ENCODE assay signal across 15 mouse cellular contexts in the genomic region with DNA sequence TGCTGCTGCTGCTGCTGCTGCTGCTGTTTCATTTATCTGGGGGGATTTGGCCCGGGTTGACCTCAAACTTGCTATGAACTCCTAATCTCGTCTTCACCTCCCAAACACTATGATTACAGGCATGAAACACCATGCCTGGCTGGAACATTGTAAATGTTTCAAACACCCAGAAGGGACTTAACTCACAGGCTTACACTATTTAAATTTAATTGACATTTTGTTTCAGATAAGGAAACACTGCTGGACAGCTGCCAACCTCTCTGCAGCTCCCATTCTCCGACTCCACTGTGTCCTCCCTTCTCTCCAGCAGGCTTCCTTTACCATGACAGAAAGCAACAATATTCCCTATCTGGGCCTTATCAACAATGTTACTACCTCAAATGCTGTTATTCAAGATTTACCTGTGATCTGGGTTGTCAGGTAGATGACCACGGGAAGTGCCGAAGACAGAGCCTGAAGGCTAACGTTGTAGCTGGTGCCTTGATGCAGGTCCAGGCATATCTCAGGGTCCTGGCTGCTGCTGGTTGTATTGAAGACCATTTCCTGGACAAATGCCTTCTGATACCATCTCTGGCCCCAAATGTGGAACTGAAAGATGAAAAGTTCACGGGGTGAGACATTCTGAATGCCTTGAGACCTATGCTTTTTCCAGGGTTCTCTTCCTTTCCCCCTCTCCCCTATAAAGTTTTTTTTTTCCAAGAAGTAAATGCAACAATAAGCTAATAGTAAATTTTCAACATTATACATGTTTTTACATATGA.
DNase-seq lines count a peak whose midpoint lies in the region; ATAC-seq and TF ChIP-seq lines count a peak whose summit lies in the region.
"Had no signal": no experiment of that assay in that cellular context is flagged by ENCODE, and none has a peak within 500 bp of the region (broad histone marks: within the 10 kb centered on the region; RNA-seq: fewer than 3 reads in every experiment).

No protein-coding gene starts in this region.

- H3K36me3 ChIP-seq in midbrain, embryonic 14.5 days (ENCODE audit: control insufficient read depth, insufficient read depth, low read length), result no peaks in the 10 kb centered on the region
- no peaks in the 10 kb centered on the region for H3K36me3 ChIP-seq in midbrain, embryonic 11.5 days (ENCODE audit: control insufficient read depth, insufficient read depth, low read length)
- no peaks in the 10 kb centered on the region for H3K36me3 ChIP-seq in testis, adult 2 months (ENCODE audit: control insufficient read depth, insufficient read depth, low read length)
- H3K36me3 ChIP-seq: embryonic facial prominence, embryonic 12.5 days; forebrain, embryonic 12.5 days; hindbrain, embryonic 13.5 days; limb, embryonic 12.5 days; midbrain, embryonic 10.5 days had no signal

- H3K9ac ChIP-seq in midbrain, embryonic 14.5 days (replicated peaks; ENCODE audit: low read length), result no peak overlapping the region
- H3K9ac ChIP-seq in midbrain, embryonic 11.5 days (ENCODE audit: low read length), result no peak overlapping the region
- H3K9ac ChIP-seq: embryonic facial prominence, embryonic 12.5 days; forebrain, embryonic 12.5 days; hindbrain, embryonic 13.5 days; limb, embryonic 12.5 days had no signal

- 76% methylated on average over 7 of the region's 7 CpGs for WGBS in midbrain, embryonic 14.5 days
- 88% methylated on average over 7 of the region's 7 CpGs for WGBS in midbrain, embryonic 11.5 days

- H3K27ac ChIP-seq in midbrain, embryonic 14.5 days (replicated peaks; ENCODE audit: low read depth, low read length), result no peak overlapping the region
- no peak overlapping the region for H3K27ac ChIP-seq in midbrain, embryonic 11.5 days (ENCODE audit: low read depth, low read length)
- H3K27ac ChIP-seq in testis, adult 2 months (ENCODE audit: control insufficient read depth, insufficient read depth, low read depth, low read length), result no peak overlapping the region
- H3K27ac ChIP-seq: embryonic facial prominence, embryonic 12.5 days; forebrain, embryonic 12.5 days; hindbrain, embryonic 13.5 days; limb, embryonic 12.5 days; midbrain, embryonic 10.5 days had no signal

- no peaks in the 10 kb centered on the region for H3K9me3 ChIP-seq in midbrain, embryonic 14.5 days (ENCODE audit: control insufficient read depth, low read length)
- H3K9me3 ChIP-seq in midbrain, embryonic 11.5 days (ENCODE audit: control insufficient read depth, low read length), result no peaks in the 10 kb centered on the region
- H3K9me3 ChIP-seq: embryonic facial prominence, embryonic 12.5 days; forebrain, embryonic 12.5 days; hindbrain, embryonic 13.5 days; limb, embryonic 12.5 days; midbrain, embryonic 10.5 days had no signal

- DNase-seq in adrenal gland, postnatal 25 days, result peak; percentile 21
- DNase-seq in adrenal gland, postnatal 4 days (ENCODE audit: low spot score in 2 of 2), result no peak
- DNase-seq in heart, postnatal 4 days, result peak; percentile 49
- no peak for DNase-seq in heart, postnatal 10 days
- peak; percentile 44 for DNase-seq in midbrain, embryonic 14.5 days
- no peak for DNase-seq in midbrain, embryonic 11.5 days (ENCODE audit: low spot score, missing footprints)
- DNase-seq in ovary, postnatal 14 days (ENCODE audit: low spot score), result no peak
- DNase-seq: cerebellum, postnatal 10 days; thymus, adult 18-20 months had no signal

- no peak for TF ChIP-seq POLR2A in testis, adult 2 months (IDR thresholded peaks at IDR 0.05; ENCODE audit: control insufficient read depth, low read depth, low read length)

- no peaks in the 10 kb centered on the region for H3K27me3 ChIP-seq in midbrain, embryonic 14.5 days (ENCODE audit: control insufficient read depth, insufficient read depth, low read length)
- no peaks in the 10 kb centered on the region for H3K27me3 ChIP-seq in midbrain, embryonic 11.5 days (ENCODE audit: control insufficient read depth, insufficient read depth, low read length)
- no peaks in the 10 kb centered on the region for H3K27me3 ChIP-seq in testis, adult 2 months (ENCODE audit: control insufficient read depth, insufficient read depth, low read length)
- H3K27me3 ChIP-seq: embryonic facial prominence, embryonic 12.5 days; forebrain, embryonic 12.5 days; hindbrain, embryonic 13.5 days; limb, embryonic 12.5 days had no signal

- H3K4me1 ChIP-seq in midbrain, embryonic 14.5 days (ENCODE audit: control insufficient read depth, insufficient read depth, low read length), result no peaks in the 10 kb centered on the region
- no peaks in the 10 kb centered on the region for H3K4me1 ChIP-seq in midbrain, embryonic 11.5 days (ENCODE audit: control insufficient read depth, insufficient read depth, low read length)
- no peaks in the 10 kb centered on the region for H3K4me1 ChIP-seq in testis, adult 2 months (ENCODE audit: control insufficient read depth, insufficient read depth, low read length)
- H3K4me1 ChIP-seq: embryonic facial prominence, embryonic 12.5 days; forebrain, embryonic 12.5 days; hindbrain, embryonic 13.5 days; midbrain, embryonic 10.5 days had no signal

- TF ChIP-seq CTCF in testis, adult 2 months (IDR thresholded peaks at IDR 0.05; ENCODE audit: control insufficient read depth, insufficient read depth, insufficient replicate concordance, low read depth, low read length), result no peak

- H3K4me2 ChIP-seq in midbrain, embryonic 14.5 days (ENCODE audit: low read length), result no peak overlapping the region
- no peak overlapping the region for H3K4me2 ChIP-seq in midbrain, embryonic 11.5 days
- H3K4me2 ChIP-seq: embryonic facial prominence, embryonic 12.5 days; forebrain, embryonic 12.5 days; hindbrain, embryonic 13.5 days; limb, embryonic 12.5 days had no signal

- intact Hi-C loops in heart, postnatal 10 days (cut with DNase I), result no loop called here

- H3K4me3 ChIP-seq in midbrain, embryonic 14.5 days (replicated peaks; ENCODE audit: low read depth, low read length), result no peak overlapping the region
- no peak overlapping the region for H3K4me3 ChIP-seq in midbrain, embryonic 11.5 days (ENCODE audit: low read depth, low read length)
- peak overlapping the region; percentile 10; the same call in 1 of the 2 replicates for H3K4me3 ChIP-seq in testis, adult 2 months (ENCODE audit: control insufficient read depth, low read depth, low read length)
- H3K4me3 ChIP-seq: embryonic facial prominence, embryonic 12.5 days; forebrain, embryonic 12.5 days; hindbrain, embryonic 13.5 days; limb, embryonic 12.5 days; midbrain, embryonic 10.5 days had no signal

- ATAC-seq in midbrain, embryonic 14.5 days (ENCODE audit: low FRiP score, low TSS enrichment), result no peak
- no peak for ATAC-seq in midbrain, embryonic 11.5 days (ENCODE audit: low FRiP score)

Comparison
In these comparisons a context has a peak if more than half of its experiments do, and no peak if none do; other contexts are left out.
1. DNase-seq: peak in adrenal gland, postnatal 25 days (single experiment), heart, postnatal 4 days (single experiment) and midbrain, embryonic 14.5 days (single experiment); none in adrenal gland, postnatal 4 days (0 of 2), heart, postnatal 10 days (0 of 2), midbrain, embryonic 11.5 days (single experiment) and ovary, postnatal 14 days (single experiment).